Mouse (Mus musculus) CH12.LX (cell line): ENCODE results near the gene Il2ra.

ENCODE experiments used
- CTCF ChIP-seq, 2 experiments: IDR thresholded peaks in 1 of 2; conservative IDR thresholded peaks in 1 of 2; 2 replicates each; pipeline ENCODE4 v1.5.1; 2011 to 2012; ENCODE audit warnings: low read depth in 2 of 2, low read length in 2 of 2, improper control_type of control experiment in 1 of 2, inconsistent platforms in 1 of 2, mild to moderate bottlenecking in 1 of 2, moderate library complexity in 1 of 2
- MAZ ChIP-seq: IDR thresholded peaks from 2 replicates; pipeline ENCODE4 v1.6.1; 2012; ENCODE audit warnings: low read depth, mild to moderate bottlenecking, inconsistent platforms, low read length, improper control_type of control experiment, moderate library complexity
- POLR2A ChIP-seq: IDR thresholded peaks from 2 replicates; pipeline ENCODE4 v1.6.1; 2011; ENCODE audit warnings: low read depth, mild to moderate bottlenecking, improper control_type of control experiment, low read length
- POLR2AphosphoS2 ChIP-seq: IDR thresholded peaks from 2 replicates; pipeline ENCODE4 v1.6.1; 2011; ENCODE audit warnings: low read depth, low read length, improper control_type of control experiment
- TBP ChIP-seq: conservative IDR thresholded peaks from 2 replicates; pipeline ENCODE4 v1.6.1; 2011; ENCODE audit warnings: low read depth, low read length, improper control_type of control experiment
- USF1 ChIP-seq: IDR thresholded peaks from 2 replicates; pipeline ENCODE4 v1.6.1; 2014; ENCODE audit warnings: low read depth, mild to moderate bottlenecking, inconsistent platforms, low read length, improper control_type of control experiment
- ZNF384 ChIP-seq: IDR thresholded peaks from 2 replicates; pipeline ENCODE4 v1.6.1; 2012; ENCODE audit warnings: low read depth, low read length, improper control_type of control experiment, inconsistent platforms

- TF ChIP-seq CTCF (conservative IDR thresholded peaks at IDR 0.05 in 1 of 2, IDR thresholded peaks at IDR 0.05 in 1 of 2; ENCODE audit: low read depth in 2 of 2, low read length in 2 of 2) (no peak), POLR2A (no peak), POLR2AphosphoS2 (no peak), USF1 (no peak), ZNF384 (no peak), TBP (no peak), MAZ (no peak)
Measured at GRCm38 (mm10) chr2:11601795-11602194, 40.8 kb upstream of the Il2ra start.
